Mouse (Mus musculus): Measurements from ENCODE around the gene Rhox2f. TPM values are rescaled to one million over a fixed set of nuclear protein-coding genes. Genes with fewer than 3 reads are reported as not detected.
"Not testable (repeated sequence)": the region's sequence is repeated elsewhere in the genome, so short reads cannot be mapped to it uniquely, and the experiment has no call there.

Rhox2f gene
- total RNA-seq (2014; rRNA removed) (not detected in 2 replicates), polyA plus RNA-seq (2015; fragmentation: Nextera tagmentation; extraction: Ambion mirVana) (not detected in 2 replicates)

DNA sequence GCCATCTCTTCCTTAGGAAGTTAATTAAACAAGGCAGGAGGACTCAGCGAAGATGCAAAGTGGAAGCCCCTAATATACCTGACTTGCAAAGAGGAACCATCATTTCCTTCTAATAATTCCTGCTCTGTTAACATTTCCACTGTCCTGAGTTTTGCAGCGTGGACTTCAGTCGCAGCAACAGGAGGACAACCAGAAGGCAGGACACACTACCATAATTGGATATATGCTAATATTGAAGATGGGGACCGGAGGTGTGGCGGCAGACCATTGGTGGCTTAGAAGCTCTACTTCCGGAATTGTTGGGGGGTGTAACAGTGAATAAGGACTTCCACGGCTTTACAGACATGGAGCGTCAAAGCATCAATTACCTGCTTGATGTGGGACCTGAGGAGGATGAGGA is at the start of gene Rhox2f:
Gene Rhox2f (plus strand): TSS at position 301 of the 400 bp plus-strand sequence.
- H3K4me3 ChIP-seq (ENCODE audit: low read depth, low read length); H3K4me1 ChIP-seq (ENCODE audit: insufficient read depth); H3K9ac ChIP-seq; ATAC-seq; H3K4me2 ChIP-seq (ENCODE audit: low read depth); H3K27me3 ChIP-seq (ENCODE audit: insufficient read depth, low read length); DNase-seq; H3K27ac ChIP-seq (ENCODE audit: low read depth, low read length); H3K9me3 ChIP-seq (ENCODE audit: low read length); H3K36me3 ChIP-seq (ENCODE audit: insufficient read depth): not testable (repeated sequence)
- 89% methylated on average over 6 of the region's 8 CpGs for WGBS

DNA sequence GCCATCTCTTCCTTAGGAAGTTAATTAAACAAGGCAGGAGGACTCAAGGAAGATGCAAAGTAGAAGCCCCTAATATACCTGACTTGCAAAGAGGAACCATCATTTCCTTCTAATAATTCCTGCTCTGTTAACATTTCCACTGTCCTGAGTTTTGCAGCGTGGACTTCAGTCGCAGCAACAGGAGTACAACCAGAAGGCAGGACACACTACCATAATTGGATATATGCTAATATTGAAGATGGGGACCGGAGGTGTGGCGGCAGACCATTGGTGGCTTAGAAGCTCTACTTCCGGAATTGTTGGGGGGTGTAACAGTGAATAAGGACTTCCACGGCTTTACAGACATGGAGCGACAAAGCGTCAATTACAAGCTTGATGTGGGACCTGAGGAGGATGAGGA is 41.1 kb upstream of the Rhox2f start, which contains the start of gene Rhox2e:
Gene Rhox2e (plus strand): TSS at position 301 of the 400 bp plus-strand sequence.
- H3K9me3 ChIP-seq (ENCODE audit: low read length); ATAC-seq; H3K27ac ChIP-seq (ENCODE audit: low read depth, low read length); H3K4me3 ChIP-seq (ENCODE audit: low read depth, low read length); H3K36me3 ChIP-seq (ENCODE audit: insufficient read depth); H3K27me3 ChIP-seq (ENCODE audit: insufficient read depth, low read length); DNase-seq; H3K4me2 ChIP-seq (ENCODE audit: low read depth); H3K9ac ChIP-seq; H3K4me1 ChIP-seq (ENCODE audit: insufficient read depth): not testable (repeated sequence)
- 88% methylated on average over 2 of the region's 8 CpGs for whole genome bisulfite sequencing

DNA sequence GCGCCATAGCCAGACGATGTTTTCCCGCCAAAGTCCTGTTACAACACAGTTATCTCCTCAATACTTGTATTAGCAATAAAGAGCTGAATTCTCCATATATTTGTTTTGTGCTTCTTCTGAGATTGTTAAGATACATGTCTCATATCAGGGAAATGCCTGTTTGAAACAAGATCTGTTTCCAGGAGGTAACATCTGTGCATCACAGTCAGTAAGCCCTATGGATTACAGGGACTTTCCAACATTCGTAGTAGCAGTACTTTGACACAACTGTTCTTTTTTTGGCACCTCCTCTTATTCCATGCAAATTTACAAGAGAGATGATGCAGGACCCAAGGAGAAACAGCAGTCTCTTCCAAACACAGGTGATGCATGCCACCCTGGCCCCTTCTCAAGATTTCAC is 29.5 kb upstream of the Rhox2f start, which contains the start of gene Rhox3e:
Gene Rhox3e (plus strand): TSS at position 301 of the 400 bp plus-strand sequence.
- H3K4me3 ChIP-seq (ENCODE audit: low read depth, low read length); ATAC-seq; DNase-seq; H3K9me3 ChIP-seq (ENCODE audit: low read length); H3K27ac ChIP-seq (ENCODE audit: low read depth, low read length); H3K4me2 ChIP-seq (ENCODE audit: low read depth); H3K27me3 ChIP-seq (ENCODE audit: insufficient read depth, low read length); H3K4me1 ChIP-seq (ENCODE audit: insufficient read depth); H3K36me3 ChIP-seq (ENCODE audit: insufficient read depth); H3K9ac ChIP-seq: not testable (repeated sequence)
- 100% methylated on average over 1 of the region's 4 CpGs for WGBS

DNA sequence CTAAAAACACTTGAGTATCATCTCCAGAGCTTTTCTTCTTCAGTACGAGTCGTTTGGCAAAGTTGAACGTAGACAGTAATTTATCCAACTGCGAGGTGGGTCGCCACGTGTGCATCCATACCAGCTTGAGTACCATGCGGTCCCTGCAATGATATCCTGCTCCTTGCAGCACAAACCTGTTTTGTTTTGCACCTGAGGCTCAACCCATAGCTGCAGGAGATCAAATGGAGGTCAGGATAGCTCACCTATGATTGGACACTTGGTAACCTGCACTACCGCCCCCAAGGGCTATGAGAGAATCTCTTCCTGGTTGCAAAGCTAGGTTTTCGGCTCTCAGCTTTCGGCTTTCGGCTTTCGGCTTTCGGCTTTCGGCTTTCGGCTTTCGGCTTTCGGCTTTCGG is 14.1 kb upstream of the Rhox2f start, which contains the start of gene Rhox4e:
Gene Rhox4e (plus strand): TSS at position 301 of the 400 bp plus-strand sequence.
- 94% methylated on average over 10 of the region's 18 CpGs for WGBS
- not testable (repeated sequence) for ATAC-seq

DNA sequence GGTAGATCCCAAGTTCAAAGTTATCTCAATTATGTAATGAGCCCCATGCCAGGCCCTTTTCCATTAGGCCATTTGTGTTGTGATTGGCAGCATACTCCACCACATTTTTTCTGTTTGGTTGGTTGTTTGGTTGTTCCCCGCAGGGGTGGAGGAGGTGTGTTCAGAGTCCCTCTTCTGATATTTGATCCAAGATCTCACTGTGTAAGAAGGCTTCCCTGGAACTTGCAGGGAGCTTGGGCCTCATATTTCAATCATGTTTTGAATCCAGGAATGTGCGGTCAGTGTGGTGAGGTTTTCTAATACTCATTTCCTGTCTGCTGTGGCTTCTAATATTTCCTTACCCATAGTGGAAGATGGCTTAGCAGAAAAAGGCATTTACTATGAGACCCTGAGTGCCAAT is 1.4 kb downstream of the Rhox2f start:
- 49% methylated on average over 2 of the region's 2 CpGs for WGBS
- not testable (repeated sequence) for H3K9ac ChIP-seq; H3K9me3 ChIP-seq (ENCODE audit: low read length); DNase-seq; H3K36me3 ChIP-seq (ENCODE audit: insufficient read depth); H3K4me1 ChIP-seq (ENCODE audit: insufficient read depth); H3K4me2 ChIP-seq (ENCODE audit: low read depth); H3K27ac ChIP-seq (ENCODE audit: low read depth, low read length); H3K4me3 ChIP-seq (ENCODE audit: low read depth, low read length); ATAC-seq; H3K27me3 ChIP-seq (ENCODE audit: insufficient read depth, low read length)

More for the DNA sequence above, 14.1 kb upstream of the Rhox2f start, which contains the start of gene Rhox4e:
- not testable (repeated sequence) for H3K9me3 ChIP-seq (ENCODE audit: low read length); H3K9ac ChIP-seq; H3K4me1 ChIP-seq (ENCODE audit: insufficient read depth); H3K36me3 ChIP-seq (ENCODE audit: insufficient read depth); H3K4me2 ChIP-seq (ENCODE audit: low read depth); DNase-seq; H3K27ac ChIP-seq (ENCODE audit: low read depth, low read length); H3K4me3 ChIP-seq (ENCODE audit: low read depth, low read length); H3K27me3 ChIP-seq (ENCODE audit: insufficient read depth, low read length)

DNA sequence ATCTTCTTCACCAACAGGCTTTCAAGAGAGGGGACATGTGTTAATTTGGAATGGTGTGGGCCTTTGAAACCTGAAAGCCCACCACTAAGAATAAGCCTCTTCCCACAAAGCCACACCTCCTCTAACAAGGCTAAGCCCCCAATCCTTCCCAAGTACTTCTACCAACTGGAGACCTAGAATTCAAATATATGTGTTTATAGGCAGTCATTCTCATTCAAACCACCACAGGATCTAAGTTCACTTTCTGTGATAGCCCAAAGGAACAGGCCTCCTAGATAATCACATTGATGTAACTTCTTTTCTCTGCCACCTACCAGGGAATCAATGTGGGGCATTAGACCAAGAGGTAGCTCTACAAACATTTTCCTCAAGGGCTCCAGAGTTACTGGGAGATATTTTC is 9.5 kb downstream of the Rhox2f start, which contains the start of gene Rhox3f:
Gene Rhox3f (plus strand): TSS at position 301 of the 400 bp plus-strand sequence.
- not testable (repeated sequence) for H3K27ac ChIP-seq (ENCODE audit: low read depth, low read length); H3K4me2 ChIP-seq (ENCODE audit: low read depth); H3K9me3 ChIP-seq (ENCODE audit: low read length); DNase-seq; H3K9ac ChIP-seq; H3K27me3 ChIP-seq (ENCODE audit: insufficient read depth, low read length); H3K4me1 ChIP-seq (ENCODE audit: insufficient read depth); H3K4me3 ChIP-seq (ENCODE audit: low read depth, low read length); H3K36me3 ChIP-seq (ENCODE audit: insufficient read depth); ATAC-seq

DNA sequence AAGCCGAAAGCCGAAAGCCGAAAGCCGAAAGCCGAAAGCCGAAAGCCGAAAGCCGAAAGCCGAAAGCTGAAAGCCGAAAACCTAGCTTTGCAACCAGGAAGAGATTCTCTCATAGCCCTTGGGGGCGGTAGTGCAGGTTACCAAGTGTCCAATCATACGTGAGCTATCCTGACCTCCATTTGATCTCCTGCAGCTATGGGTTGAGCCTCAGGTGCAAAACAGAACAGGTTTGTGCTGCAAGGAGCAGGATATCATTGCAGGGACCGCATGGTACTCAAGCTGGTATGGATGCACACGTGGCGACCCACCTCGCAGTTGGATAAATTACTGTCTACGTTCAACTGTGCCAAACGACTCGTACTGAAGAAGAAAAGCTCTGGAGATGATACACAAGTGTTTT is 36.4 kb downstream of the Rhox2f start, which contains the start of gene Rhox4f:
Gene Rhox4f (minus strand): TSS at position 101 of the 400 bp plus-strand sequence.
- not testable (repeated sequence) for H3K36me3 ChIP-seq (ENCODE audit: insufficient read depth); H3K4me3 ChIP-seq (ENCODE audit: low read depth, low read length); H3K9me3 ChIP-seq (ENCODE audit: low read length); DNase-seq; H3K4me2 ChIP-seq (ENCODE audit: low read depth); H3K4me1 ChIP-seq (ENCODE audit: insufficient read depth); H3K27ac ChIP-seq (ENCODE audit: low read depth, low read length); H3K27me3 ChIP-seq (ENCODE audit: insufficient read depth, low read length); H3K9ac ChIP-seq; ATAC-seq
- 95% methylated on average over 15 of the region's 19 CpGs for WGBS

Other genes starting within 250 kb of the Rhox2f start
- not detected in 2 replicates for gene Rhox3a2, start 191.4 kb upstream of the Rhox2f start, total RNA-seq (2014; rRNA removed)
- not detected in 2 replicates for gene Rhox3a2, start 191.4 kb upstream of the Rhox2f start, polyA plus RNA-seq (2015; fragmentation: Nextera tagmentation; extraction: Ambion mirVana)
- gene Rhox4a2, start 180.6 kb upstream of the Rhox2f start, total RNA-seq (2014; rRNA removed), result not detected in 2 replicates
- not detected in 2 replicates for gene Rhox4a2, start 180.6 kb upstream of the Rhox2f start, polyA plus RNA-seq (2015; fragmentation: Nextera tagmentation; extraction: Ambion mirVana)
- gene Rhox2b, start 159.3 kb upstream of the Rhox2f start, total RNA-seq (2014; rRNA removed), result not detected in 2 replicates
- gene Rhox2b, start 159.3 kb upstream of the Rhox2f start, polyA plus RNA-seq (2015; fragmentation: Nextera tagmentation; extraction: Ambion mirVana), result not detected in 2 replicates
- not detected in 2 replicates for gene Rhox4b, start 138.9 kb upstream of the Rhox2f start, total RNA-seq (2014; rRNA removed)
- gene Rhox4b, start 138.9 kb upstream of the Rhox2f start, polyA plus RNA-seq (2015; fragmentation: Nextera tagmentation; extraction: Ambion mirVana), result not detected in 2 replicates
- gene Rhox2c, start 117.7 kb upstream of the Rhox2f start, total RNA-seq (2014; rRNA removed), result not detected in 2 replicates
- gene Rhox2c, start 117.7 kb upstream of the Rhox2f start, polyA plus RNA-seq (2015; fragmentation: Nextera tagmentation; extraction: Ambion mirVana), result not detected in 2 replicates
- not detected in 2 replicates for gene Rhox3c, start 112.8 kb upstream of the Rhox2f start, total RNA-seq (2014; rRNA removed)
- not detected in 2 replicates for gene Rhox3c, start 112.8 kb upstream of the Rhox2f start, polyA plus RNA-seq (2015; fragmentation: Nextera tagmentation; extraction: Ambion mirVana)
- gene Rhox4c, start 91.1 kb upstream of the Rhox2f start, total RNA-seq (2014; rRNA removed), result not detected in 2 replicates
- not detected in 2 replicates for gene Rhox4c, start 91.1 kb upstream of the Rhox2f start, polyA plus RNA-seq (2015; fragmentation: Nextera tagmentation; extraction: Ambion mirVana)
- not detected in 2 replicates for gene Rhox2d, start 78.0 kb upstream of the Rhox2f start, total RNA-seq (2014; rRNA removed)
- not detected in 2 replicates for gene Rhox2d, start 78.0 kb upstream of the Rhox2f start, polyA plus RNA-seq (2015; fragmentation: Nextera tagmentation; extraction: Ambion mirVana)
- not detected in 2 replicates for gene Rhox4d, start 57.0 kb upstream of the Rhox2f start, total RNA-seq (2014; rRNA removed)
- not detected in 2 replicates for gene Rhox4d, start 57.0 kb upstream of the Rhox2f start, polyA plus RNA-seq (2015; fragmentation: Nextera tagmentation; extraction: Ambion mirVana)
- not detected in 2 replicates for gene Rhox2e, start 41.0 kb upstream of the Rhox2f start, total RNA-seq (2014; rRNA removed)
- gene Rhox2e, start 41.0 kb upstream of the Rhox2f start, polyA plus RNA-seq (2015; fragmentation: Nextera tagmentation; extraction: Ambion mirVana), result not detected in 2 replicates
- gene Rhox3e, start 29.4 kb upstream of the Rhox2f start, total RNA-seq (2014; rRNA removed), result not detected in 2 replicates
- gene Rhox3e, start 29.4 kb upstream of the Rhox2f start, polyA plus RNA-seq (2015; fragmentation: Nextera tagmentation; extraction: Ambion mirVana), result not detected in 2 replicates
- gene Rhox4e, start 14.0 kb upstream of the Rhox2f start, total RNA-seq (2014; rRNA removed), result not detected in 2 replicates
- gene Rhox4e, start 14.0 kb upstream of the Rhox2f start, polyA plus RNA-seq (2015; fragmentation: Nextera tagmentation; extraction: Ambion mirVana), result not detected in 2 replicates
- not detected in 2 replicates for gene Rhox3f, start 9.6 kb downstream of the Rhox2f start, total RNA-seq (2014; rRNA removed)
- gene Rhox3f, start 9.6 kb downstream of the Rhox2f start, polyA plus RNA-seq (2015; fragmentation: Nextera tagmentation; extraction: Ambion mirVana), result not detected in 2 replicates
- gene Rhox4f, start 36.3 kb downstream of the Rhox2f start, total RNA-seq (2014; rRNA removed), result not detected in 2 replicates
- not detected in 2 replicates for gene Rhox4f, start 36.3 kb downstream of the Rhox2f start, polyA plus RNA-seq (2015; fragmentation: Nextera tagmentation; extraction: Ambion mirVana)
- gene Rhox3g, start 57.2 kb downstream of the Rhox2f start, total RNA-seq (2014; rRNA removed), result not detected in 2 replicates
- gene Rhox3g, start 57.2 kb downstream of the Rhox2f start, polyA plus RNA-seq (2015; fragmentation: Nextera tagmentation; extraction: Ambion mirVana), result not detected in 2 replicates
- not detected in 2 replicates for gene Rhox2g, start 72.1 kb downstream of the Rhox2f start, total RNA-seq (2014; rRNA removed)
- gene Rhox2g, start 72.1 kb downstream of the Rhox2f start, polyA plus RNA-seq (2015; fragmentation: Nextera tagmentation; extraction: Ambion mirVana), result not detected in 2 replicates
- not detected in 2 replicates for gene Rhox4g, start 79.9 kb downstream of the Rhox2f start, total RNA-seq (2014; rRNA removed)
- not detected in 2 replicates for gene Rhox4g, start 79.9 kb downstream of the Rhox2f start, polyA plus RNA-seq (2015; fragmentation: Nextera tagmentation; extraction: Ambion mirVana)
- gene Rhox3h, start 97.4 kb downstream of the Rhox2f start, total RNA-seq (2014; rRNA removed), result not detected in 2 replicates
- not detected in 2 replicates for gene Rhox3h, start 97.4 kb downstream of the Rhox2f start, polyA plus RNA-seq (2015; fragmentation: Nextera tagmentation; extraction: Ambion mirVana)
- gene Rhox2h, start 101.9 kb downstream of the Rhox2f start, total RNA-seq (2014; rRNA removed), result not detected in 2 replicates
- gene Rhox2h, start 101.9 kb downstream of the Rhox2f start, polyA plus RNA-seq (2015; fragmentation: Nextera tagmentation; extraction: Ambion mirVana), result not detected in 2 replicates
- not detected in 2 replicates for gene Rhox5, start 233.4 kb downstream of the Rhox2f start, total RNA-seq (2014; rRNA removed)
- 0.65 and 0.70 TPM in 2 replicates for gene Rhox5, start 233.4 kb downstream of the Rhox2f start, polyA plus RNA-seq (2015; fragmentation: Nextera tagmentation; extraction: Ambion mirVana)